Mouse (Mus musculus): ENCODE measurements around the gene Gm20498.

GRCm38 (mm10) chr12:81490491-81490890 lies 42.2 kb downstream of the Gm20498 start:
- TF ChIP-seq POLR2AphosphoS2 (IDR thresholded peaks at IDR 0.05; ENCODE audit: insufficient read length, low read depth) (no peak), USF1 (IDR thresholded peaks at IDR 0.05; ENCODE audit: low read depth) (no peak), POLR2A (IDR thresholded peaks at IDR 0.05; ENCODE audit: insufficient read length, low read depth) (no peak), MAX (IDR thresholded peaks at IDR 0.05; ENCODE audit: low read depth) (no peak), E2F4 (IDR thresholded peaks at IDR 0.05; ENCODE audit: insufficient read depth) (no peak), CEBPB (IDR thresholded peaks at IDR 0.05; ENCODE audit: insufficient read depth, poor library complexity, severe bottlenecking) (no peak), MYOG (IDR thresholded peaks at IDR 0.05; ENCODE audit: control insufficient read depth in 1 of 3, insufficient read depth in 1 of 3, insufficient read length in 2 of 3, low read depth in 2 of 3) (no peak), TCF3 (IDR thresholded peaks at IDR 0.05; ENCODE audit: insufficient read length, low read depth) (no peak)

Measured in myocyte (in vitro differentiated cells).